Mouse (Mus musculus) stomach, postnatal 0 days (tissue): ENCODE data around the gene Tomt.

ENCODE experiments used
- CTCF ChIP-seq: IDR thresholded peaks from 2 replicates; pipeline ENCODE4 v1.5.1; 2016; ENCODE audit warnings: antibody characterized with exemption, low read depth, mild to moderate bottlenecking, moderate library complexity
- EP300 ChIP-seq: optimal IDR thresholded peaks from 2 replicates; pipeline ENCODE3; 2016; ENCODE audit warnings: antibody characterized with exemption

DNA sequence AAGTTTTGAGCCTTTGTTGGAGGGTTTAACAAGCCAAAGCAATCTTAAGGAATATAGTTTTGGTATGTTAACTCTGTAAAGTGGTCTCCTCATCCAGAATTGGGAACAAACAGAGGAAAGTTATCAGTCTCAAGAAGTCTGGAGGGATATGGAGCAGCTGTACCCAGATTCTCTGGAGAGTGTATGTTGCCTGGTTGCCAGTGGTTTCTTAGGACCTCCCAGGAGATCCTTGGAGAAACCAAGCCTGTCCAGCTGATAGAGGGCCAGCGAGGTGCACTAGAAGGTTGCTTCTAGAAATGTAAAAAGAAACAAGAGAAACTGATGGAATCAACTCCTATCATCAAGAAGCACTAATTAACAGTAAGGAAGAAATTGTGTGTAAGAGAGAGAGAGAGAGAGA is 45.5 kb upstream of the Tomt start:
- TF ChIP-seq CTCF (no peak), EP300 (no peak)
